Comparison of ENCODE assay signal across 11 mouse cellular contexts in genomic region chr9:120893435-120893834, GRCm38 (mm10). TPM values are rescaled to one million over a fixed set of nuclear protein-coding genes. Genes with fewer than 3 reads are reported as not detected.
DNase-seq lines count a peak whose midpoint lies in the region; ATAC-seq lines count a peak whose summit lies in the region.
"Had no signal": no experiment of that assay in that cellular context is flagged by ENCODE, and none has a peak within 500 bp of the region (broad histone marks: within the 10 kb centered on the region; RNA-seq: fewer than 3 reads in every experiment).

No protein-coding gene starts in this region.

- 93% methylated on average over 11 of the region's 11 CpGs for WGBS in hindbrain, embryonic 10.5 days

- H3K27ac ChIP-seq in hindbrain, embryonic 10.5 days = no peak overlapping the region
- H3K27ac ChIP-seq: limb, embryonic 12.5 days had no signal

- peak; percentile 35 for DNase-seq in adrenal gland, postnatal 10 days
- no peak for DNase-seq in adrenal gland, adult 8-10 months
- DNase-seq in induced T-regulatory cell, adult 2 months (ENCODE audit: low read depth) = peak; percentile 9
- peak; percentile 76 to 81 for DNase-seq in kidney, postnatal 4 days
- DNase-seq in retina, postnatal 1 day = no peak
- no peak for DNase-seq in hindbrain, embryonic 10.5 days (ENCODE audit: low spot score)
- DNase-seq in left cerebral cortex, postnatal 36 days (ENCODE audit: low spot score in 2 of 2) = no peak
- DNase-seq: heart, postnatal 4 days had no signal

- peak; percentile 37 for ATAC-seq in megakaryocyte progenitor cell, adult 5-6 weeks (replicated peaks; ENCODE audit: poor library complexity)

- H3K4me3 ChIP-seq in hindbrain, embryonic 10.5 days = no peak overlapping the region
- H3K4me3 ChIP-seq: limb, embryonic 12.5 days; myocyte had no signal

- no peaks in the 10 kb centered on the region for H3K27me3 ChIP-seq in hindbrain, embryonic 10.5 days (ENCODE audit: insufficient read depth, poor library complexity, severe bottlenecking)

- no peaks in the 10 kb centered on the region for H3K9me3 ChIP-seq in hindbrain, embryonic 10.5 days

- H3K36me3 ChIP-seq in hindbrain, embryonic 10.5 days = no peaks in the 10 kb centered on the region
- H3K36me3 ChIP-seq: limb, embryonic 12.5 days had no signal

- intact Hi-C loops in left cerebral cortex, postnatal 36 days (cut with DNase I) = no loop called here

- peaks cover 7% of the 10 kb centered on the region for H3K4me1 ChIP-seq in hindbrain, embryonic 10.5 days (replicated peaks)
- H3K4me1 ChIP-seq: limb, embryonic 12.5 days had no signal

RNA-seq across cellular contexts. Expression of gene Ctnnb1, which starts 35.6 kb away (rescaled TPM):
- total RNA-seq in adrenal gland, postnatal 10 days (2021) = 100 to 1,000 TPM; 638 to 649 TPM
- total RNA-seq in adrenal gland, adult 8-10 months (2022) = 100 to 1,000 TPM; 868 to 952 (median 900) TPM
- total RNA-seq in megakaryocyte progenitor cell, adult 5-6 weeks (2015) = 308 and 319 TPM in 2 replicates
- 339 and 406 TPM in 2 replicates for total RNA-seq in megakaryocyte progenitor cell, adult 5-6 weeks (2017)
- polyA plus RNA-seq in hindbrain, embryonic 10.5 days (2016; fragmentation: Nextera tagmentation; extraction: Ambion mirVana) = 496 and 622 TPM in 2 replicates
- 100 to 1,000 TPM; 487 to 491 TPM for total RNA-seq in left cerebral cortex, postnatal 36 days (2021)

Comparison
In these comparisons a context has a peak if more than half of its experiments do, and no peak if none do; other contexts are left out.
1. DNase-seq: peak in adrenal gland, postnatal 10 days (single experiment), induced T-regulatory cell, adult 2 months (single experiment) and kidney, postnatal 4 days (2 of 2); none in adrenal gland, adult 8-10 months (single experiment), retina, postnatal 1 day (single experiment), hindbrain, embryonic 10.5 days (single experiment) and left cerebral cortex, postnatal 36 days (0 of 2).